Mouse (Mus musculus): Measurements from ENCODE around the gene Tjp3. TPM values are rescaled to one million over a fixed set of nuclear protein-coding genes. Genes with fewer than 3 reads are reported as not detected.

Gene Tjp3
- polyA plus RNA-seq, 1 experiment = 4.9 TPM

GRCm38 (mm10) chr10:81259225-81259884, 32.0 kb downstream of the Tjp3 start:
- TF ChIP-seq CTCF (IDR thresholded peaks at IDR 0.05; ENCODE audit: borderline replicate concordance, extremely low read depth, insufficient read depth, insufficient read length) (no peak), POLR2A (IDR thresholded peaks at IDR 0.05; ENCODE audit: borderline replicate concordance, extremely low read depth, insufficient read depth, insufficient read length, poor library complexity, severe bottlenecking) (no peak)
- DNase-seq (ENCODE audit: low read depth) = peak; percentile 31

DNA sequence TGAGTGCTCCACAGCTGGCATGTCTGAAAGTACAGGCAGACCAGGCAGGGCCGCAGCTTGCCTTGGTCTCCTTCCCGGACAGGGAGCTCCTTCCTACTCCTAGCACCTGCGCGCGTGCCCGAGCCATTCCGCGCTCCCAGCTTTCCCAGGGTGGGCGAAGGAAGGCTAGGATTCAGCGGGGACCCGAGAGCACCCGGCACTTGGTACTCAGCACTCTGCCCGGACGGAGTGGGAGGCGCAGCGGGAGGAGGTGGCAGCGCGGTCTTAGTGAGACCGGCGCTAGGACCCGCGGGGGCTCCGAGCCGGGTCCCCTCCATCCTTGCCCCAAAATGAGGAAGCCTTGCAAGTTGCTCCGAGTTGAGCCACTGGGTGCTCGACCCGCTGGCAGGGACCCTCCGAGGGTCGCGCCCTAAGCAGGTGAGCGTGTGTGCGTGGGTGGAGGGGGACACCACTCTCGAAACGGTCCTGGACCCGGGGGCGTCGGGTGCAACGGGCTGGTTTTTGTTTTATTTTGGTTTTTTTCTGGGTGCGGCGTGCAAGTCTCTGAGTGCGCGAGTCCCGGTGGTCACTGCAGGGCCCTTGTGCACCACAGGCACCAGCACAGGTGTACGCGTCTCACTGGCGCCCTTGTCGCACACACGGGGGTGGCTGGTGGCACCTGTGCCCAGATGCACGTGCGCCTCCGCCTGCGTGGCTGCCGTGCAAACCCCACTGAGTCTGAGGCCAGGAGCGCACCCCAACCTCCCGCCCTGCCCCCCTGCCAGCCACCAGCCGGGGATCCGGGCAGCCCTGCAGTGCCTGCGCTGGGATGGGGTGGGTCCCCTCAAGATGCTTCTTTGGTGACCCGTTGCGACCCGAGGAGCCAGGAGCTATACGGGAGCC, 34.0 kb downstream of the Tjp3 start:
- DNase-seq (ENCODE audit: low read depth) = peak; percentile 50
- TF ChIP-seq CTCF (IDR thresholded peaks at IDR 0.05; ENCODE audit: borderline replicate concordance, extremely low read depth, insufficient read depth, insufficient read length) = no peak
- no peak for TF ChIP-seq POLR2A (IDR thresholded peaks at IDR 0.05; ENCODE audit: borderline replicate concordance, extremely low read depth, insufficient read depth, insufficient read length, poor library complexity, severe bottlenecking)

GRCm38 (mm10) chr10:81254886-81255285, 36.5 kb downstream of the Tjp3 start:
- TF ChIP-seq POLR2A (IDR thresholded peaks at IDR 0.05; ENCODE audit: borderline replicate concordance, extremely low read depth, insufficient read depth, insufficient read length, poor library complexity, severe bottlenecking) = no peak
- no peak for TF ChIP-seq CTCF (IDR thresholded peaks at IDR 0.05; ENCODE audit: borderline replicate concordance, extremely low read depth, insufficient read depth, insufficient read length)
- no peak for DNase-seq (ENCODE audit: low read depth)

DNA sequence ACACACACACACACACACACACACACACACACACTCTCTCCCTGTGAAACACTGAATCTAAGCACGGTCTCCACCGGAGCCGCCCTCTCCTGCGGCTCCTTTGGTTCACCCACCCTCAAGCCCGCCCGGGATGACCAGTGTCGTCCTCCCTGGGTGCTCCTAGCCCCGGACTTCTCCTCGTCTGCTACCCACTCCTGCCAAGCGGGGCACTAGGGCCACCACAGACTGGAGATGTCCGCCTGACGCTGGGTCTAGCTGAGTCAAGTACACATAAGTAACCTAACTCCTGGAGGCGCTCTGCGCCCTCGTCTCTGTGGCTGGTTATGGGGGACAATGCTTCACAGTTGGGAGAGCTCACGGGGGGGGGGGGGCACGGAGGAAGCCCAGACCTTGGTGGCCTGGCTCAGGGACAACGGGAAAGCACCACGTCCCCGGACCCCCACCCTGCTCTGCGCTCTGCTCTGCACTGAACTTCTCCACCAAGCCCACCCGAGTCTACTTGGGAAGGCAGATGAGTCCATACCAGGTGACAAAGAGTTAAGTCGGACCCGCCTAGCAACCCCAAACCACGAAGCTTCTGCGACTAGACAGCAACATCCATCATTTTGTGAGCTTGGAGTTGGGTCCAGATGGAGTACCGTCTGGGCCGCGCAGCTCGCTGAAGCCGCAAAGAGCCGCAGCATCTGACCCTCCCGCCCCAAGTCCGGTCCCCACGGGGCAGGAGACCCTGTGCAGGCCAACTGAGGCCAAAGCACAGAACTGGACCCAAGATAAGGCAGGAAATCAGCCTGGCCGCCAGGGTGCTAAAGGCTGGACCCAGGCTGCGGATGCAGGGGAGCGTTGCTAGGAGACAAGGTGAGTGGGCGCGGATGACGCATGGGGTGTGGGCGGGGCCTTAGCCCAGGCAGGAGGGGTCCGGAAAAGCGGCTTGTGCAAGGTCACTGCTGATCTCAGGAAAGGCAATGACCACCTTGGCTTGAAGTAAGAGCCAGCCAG, 38.7 kb downstream of the Tjp3 start, which contains the start of gene Matk:
Gene Matk, plus strand, starts transcription at position 512 of the 996 bp plus-strand sequence.
- TF ChIP-seq CTCF (IDR thresholded peaks at IDR 0.05; ENCODE audit: borderline replicate concordance, extremely low read depth, insufficient read depth, insufficient read length) (peak; percentile 39; the same call in 1 of the 2 replicates), POLR2A (IDR thresholded peaks at IDR 0.05; ENCODE audit: borderline replicate concordance, extremely low read depth, insufficient read depth, insufficient read length, poor library complexity, severe bottlenecking) (no peak)
- DNase-seq (ENCODE audit: low read depth) = peak; percentile 82

DNA sequence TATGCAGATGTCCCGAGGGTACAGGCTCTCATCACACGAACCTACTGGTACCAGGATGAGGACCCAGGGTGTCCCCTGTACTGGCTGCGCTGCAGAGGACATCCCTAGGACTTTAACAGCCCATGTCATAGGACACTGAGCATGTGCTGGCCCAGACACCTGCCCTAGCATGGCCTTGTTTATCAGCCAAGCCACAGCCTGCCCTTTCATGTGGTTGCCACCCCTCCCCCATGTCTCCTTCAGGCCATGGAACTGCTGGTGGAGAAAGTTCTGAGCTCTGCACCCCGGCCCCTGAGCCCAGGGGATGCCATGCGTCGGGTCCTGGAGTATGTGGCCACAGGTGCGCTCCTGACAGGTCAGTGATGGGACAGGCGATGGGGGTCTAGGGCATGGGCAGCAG, 41.9 kb downstream of the Tjp3 start:
- TF ChIP-seq CTCF (IDR thresholded peaks at IDR 0.05; ENCODE audit: borderline replicate concordance, extremely low read depth, insufficient read depth, insufficient read length) (no peak), POLR2A (IDR thresholded peaks at IDR 0.05; ENCODE audit: borderline replicate concordance, extremely low read depth, insufficient read depth, insufficient read length, poor library complexity, severe bottlenecking) (no peak)
- DNase-seq (ENCODE audit: low read depth) = no peak

DNA sequence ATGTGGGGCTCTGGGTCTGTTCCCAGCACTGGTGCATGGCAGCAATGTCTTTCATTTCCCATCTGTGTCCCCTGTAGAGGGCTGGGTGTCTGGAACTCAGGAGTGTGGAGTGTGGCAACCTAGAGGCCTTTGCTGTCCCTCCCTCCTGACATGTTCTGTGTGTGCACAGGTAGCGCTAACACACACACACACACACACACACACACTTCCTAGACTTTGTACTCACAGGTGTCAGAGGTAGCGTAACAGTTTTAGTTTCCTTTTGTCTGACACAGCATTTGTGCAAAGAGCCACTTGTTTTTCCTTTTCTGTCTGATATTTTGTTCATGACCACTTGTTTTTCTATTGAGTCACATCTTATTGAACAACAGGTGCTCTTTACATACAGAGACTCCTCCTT, 43.6 kb downstream of the Tjp3 start:
- TF ChIP-seq CTCF (IDR thresholded peaks at IDR 0.05; ENCODE audit: borderline replicate concordance, extremely low read depth, insufficient read depth, insufficient read length) = no peak
- TF ChIP-seq POLR2A (IDR thresholded peaks at IDR 0.05; ENCODE audit: borderline replicate concordance, extremely low read depth, insufficient read depth, insufficient read length, poor library complexity, severe bottlenecking) = no peak
- DNase-seq (ENCODE audit: low read depth) = no peak

- no peak for DNase-seq (ENCODE audit: low read depth)
- no peak for TF ChIP-seq CTCF (IDR thresholded peaks at IDR 0.05; ENCODE audit: borderline replicate concordance, extremely low read depth, insufficient read depth, insufficient read length)
These were observed 46.2 kb downstream of the Tjp3 start for GRCm38 (mm10) chr10:81245166-81245565.

GRCm38 (mm10) chr10:81244595-81244994, 46.8 kb downstream of the Tjp3 start:
- DNase-seq (ENCODE audit: low read depth) = peak; percentile 66
- TF ChIP-seq POLR2A (IDR thresholded peaks at IDR 0.05; ENCODE audit: borderline replicate concordance, extremely low read depth, insufficient read depth, insufficient read length, poor library complexity, severe bottlenecking) (no peak), CTCF (IDR thresholded peaks at IDR 0.05; ENCODE audit: borderline replicate concordance, extremely low read depth, insufficient read depth, insufficient read length) (peak; percentile 91)

DNA sequence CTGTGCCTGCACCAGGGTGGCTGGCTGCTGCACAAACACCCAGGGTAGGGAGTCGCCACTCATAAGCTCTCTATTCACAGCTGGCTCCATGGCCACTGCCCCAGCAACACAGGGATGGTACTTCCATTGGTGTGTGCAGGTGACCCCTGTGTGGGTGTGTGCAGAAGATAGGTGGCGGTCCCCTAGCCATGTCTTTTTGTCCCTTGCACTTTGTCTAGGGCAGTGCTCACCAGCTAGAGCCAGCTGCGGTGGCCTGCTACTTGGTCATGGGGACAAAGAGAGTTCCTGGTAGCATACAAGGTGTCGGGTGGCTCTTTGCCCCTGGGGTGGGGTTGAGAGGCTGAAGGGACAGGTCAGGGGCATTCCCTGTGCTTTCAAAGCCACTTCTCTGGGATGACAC, 47.2 kb downstream of the Tjp3 start:
- TF ChIP-seq CTCF (IDR thresholded peaks at IDR 0.05; ENCODE audit: borderline replicate concordance, extremely low read depth, insufficient read depth, insufficient read length) = no peak
- no peak for DNase-seq (ENCODE audit: low read depth)

GRCm38 (mm10) chr10:81242021-81242420, 49.4 kb downstream of the Tjp3 start:
- TF ChIP-seq CTCF (IDR thresholded peaks at IDR 0.05; ENCODE audit: borderline replicate concordance, extremely low read depth, insufficient read depth, insufficient read length) (no peak), POLR2A (IDR thresholded peaks at IDR 0.05; ENCODE audit: borderline replicate concordance, extremely low read depth, insufficient read depth, insufficient read length, poor library complexity, severe bottlenecking) (no peak)
- no peak for DNase-seq (ENCODE audit: low read depth)

- peak; percentile 67 for DNase-seq (ENCODE audit: low read depth)
- TF ChIP-seq POLR2A (IDR thresholded peaks at IDR 0.05; ENCODE audit: borderline replicate concordance, extremely low read depth, insufficient read depth, insufficient read length, poor library complexity, severe bottlenecking) (no peak), CTCF (IDR thresholded peaks at IDR 0.05; ENCODE audit: borderline replicate concordance, extremely low read depth, insufficient read depth, insufficient read length) (peak; percentile 75)
These were observed 50.5 kb downstream of the Tjp3 start for GRCm38 (mm10) chr10:81240876-81241275.

Measured in brain, embryonic 14.5 days (tissue).